Mouse (Mus musculus) midbrain, embryonic 16.5 days (tissue): Measurements from ENCODE around the gene Arih1. TPM values are rescaled to one million over a fixed set of nuclear protein-coding genes. Genes with fewer than 3 reads are reported as not detected.
A peak's percentile ranks its signal among the peaks of the same experiment; 100 is the strongest.

ENCODE experiments used
- ATAC-seq: fragments of 200-750 bp; cut with Nextera tagmentation; 2 replicates; pipeline ENCODE4 v1.8.0; 2017; ENCODE audit warnings: moderate TSS enrichment
- H3K27ac ChIP-seq: fragments of 300-500 bp; sonication (generic); 2 replicates; pipeline ENCODE4 v1.5.1; 2014; ENCODE audit warnings: mild to moderate bottlenecking, low read length, mixed read lengths
- H3K27me3 ChIP-seq: fragments of 300-500 bp; sonication (generic); 2 replicates; pipeline ENCODE4 v1.6.1; 2014; ENCODE audit warnings: low read depth, low read length, mixed read lengths; ENCODE audit not compliant: control insufficient read depth, insufficient read depth
- H3K36me3 ChIP-seq: fragments of 300-500 bp; sonication (generic); 2 replicates; pipeline ENCODE4 v1.6.1; 2014; ENCODE audit warnings: mild to moderate bottlenecking, low read length, moderate library complexity, mixed read lengths; ENCODE audit not compliant: control insufficient read depth, insufficient read depth
- H3K4me1 ChIP-seq: fragments of 300-500 bp; sonication (generic); 2 replicates; pipeline ENCODE4 v1.6.1; 2014; ENCODE audit warnings: mild to moderate bottlenecking, low read length, mixed read lengths; ENCODE audit not compliant: control insufficient read depth, insufficient read depth
- H3K4me2 ChIP-seq: fragments of 300-500 bp; sonication (generic); 2 replicates; pipeline ENCODE4 v1.6.1; 2014; ENCODE audit warnings: mild to moderate bottlenecking, low read length, mixed read lengths
- H3K4me3 ChIP-seq: fragments of 300-500 bp; sonication (generic); 2 replicates; pipeline ENCODE4 v1.5.1; 2014; ENCODE audit warnings: low read depth, mild to moderate bottlenecking, low read length, moderate library complexity, mixed read lengths
- H3K9ac ChIP-seq: fragments of 300-500 bp; sonication (generic); 2 replicates; pipeline ENCODE4 v1.6.1; 2014; ENCODE audit warnings: low read depth, low read length, mixed read lengths
- H3K9me3 ChIP-seq: fragments of 300-500 bp; sonication (generic); replicated peaks from 2 replicates; pipeline ENCODE4 v1.6.1; 2014; ENCODE audit warnings: mild to moderate bottlenecking, low read length, mixed read lengths; ENCODE audit not compliant: control insufficient read depth, poor library complexity, severe bottlenecking
- WGBS: fragments of 180-500 bp; shearing (Covaris S2); extraction: QIAGEN DNeasy Blood & Tissue Kit; methylation state at CpG from one replicate; pipeline ENCODE4 v1.1.7; 2014; 5-methylcytosine and 5-hydroxymethylcytosine counted together
- polyA plus RNA-seq: library from polyadenylated mRNA; unstranded; fragments of >200 nt; fragmentation: Nextera tagmentation; extraction: Ambion mirVana; gene quantifications from 2 replicates; pipeline ENCODE4 v1.2.1, GENCODE M21; 2015

Gene Arih1
- polyA plus RNA-seq, result 14.3 and 17.1 TPM in 2 replicates

DNA sequence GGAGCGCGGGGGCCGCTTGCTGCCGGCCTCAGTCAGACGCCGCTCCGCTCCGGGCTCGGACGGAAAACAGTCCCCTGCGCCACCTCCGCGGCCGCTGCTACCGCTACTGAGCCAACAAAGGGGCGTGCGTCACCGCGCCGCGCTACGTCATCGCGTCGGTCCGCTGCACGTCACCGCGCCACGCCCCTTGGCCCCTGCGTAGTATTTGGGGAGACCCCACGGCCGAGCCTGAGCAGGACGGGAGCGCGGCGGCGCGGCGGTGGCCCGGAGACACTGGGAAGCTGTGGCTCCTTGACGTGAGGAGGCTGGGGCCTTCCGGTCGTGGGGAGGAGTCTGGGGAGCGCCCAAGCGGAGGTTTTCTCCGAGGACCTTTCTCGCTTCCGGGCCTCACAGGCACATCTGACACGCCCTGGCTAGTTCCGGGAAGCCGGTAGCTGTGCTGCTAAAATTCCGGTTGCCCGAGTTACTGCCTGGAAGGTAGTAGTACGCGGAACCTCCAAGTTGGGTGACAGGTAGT, at the start of gene Arih1:
Gene Arih1 (minus strand): TSS at position 70 of the 517 bp plus-strand sequence.
- peak within 1 kb of the TSS; percentile 100 for H3K4me3 ChIP-seq
- H3K9ac ChIP-seq, result peak within 1 kb of the TSS; percentile 98
- whole genome bisulfite sequencing, result under 1% methylated on average over 51 of the region's 56 CpGs
- peak within 1 kb of the TSS; percentile 98 for H3K4me2 ChIP-seq
- H3K27ac ChIP-seq, result peak within 1 kb of the TSS; percentile 99
- H3K27me3 ChIP-seq, result no peaks in the 10 kb centered on the region
- peaks cover 24% of the 10 kb centered on the region for H3K4me1 ChIP-seq
- ATAC-seq, result peak; percentile 99
- H3K36me3 ChIP-seq, result no peaks in the 10 kb centered on the region
- no peaks in the 10 kb centered on the region for H3K9me3 ChIP-seq

DNA sequence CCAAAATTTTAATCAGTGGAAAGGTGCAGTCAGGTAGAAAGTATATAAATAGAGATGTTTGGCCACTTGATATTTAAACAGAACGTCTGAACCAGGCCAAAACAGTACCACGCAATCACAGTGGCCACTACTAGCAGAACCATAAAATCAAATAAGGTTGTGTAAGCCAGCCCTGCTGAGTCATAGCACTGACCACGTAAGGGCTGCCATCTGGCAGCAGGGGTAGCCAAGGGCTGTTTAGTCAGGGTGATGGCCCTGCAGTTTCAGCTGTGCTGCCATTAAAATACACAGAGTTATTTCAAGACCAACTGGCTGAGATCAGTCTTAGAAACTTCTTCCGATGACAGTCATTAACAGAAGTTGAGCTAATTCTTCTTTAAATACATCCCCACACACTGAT, 47.5 kb upstream of the Arih1 start:
- Histone ChIP-seq H3K4me2 (no peak overlapping the region), H3K4me3 (no peak overlapping the region), H3K36me3 (no peaks in the 10 kb centered on the region), H3K9me3 (no peaks in the 10 kb centered on the region), H3K27me3 (no peaks in the 10 kb centered on the region), H3K9ac (no peak overlapping the region), H3K27ac (no peak overlapping the region), H3K4me1 (peaks cover 1% of the 10 kb centered on the region; the same call in 1 of the 2 replicates)
- ATAC-seq, result no peak
- WGBS, result 87% methylated on average over 4 of the region's 4 CpGs

DNA sequence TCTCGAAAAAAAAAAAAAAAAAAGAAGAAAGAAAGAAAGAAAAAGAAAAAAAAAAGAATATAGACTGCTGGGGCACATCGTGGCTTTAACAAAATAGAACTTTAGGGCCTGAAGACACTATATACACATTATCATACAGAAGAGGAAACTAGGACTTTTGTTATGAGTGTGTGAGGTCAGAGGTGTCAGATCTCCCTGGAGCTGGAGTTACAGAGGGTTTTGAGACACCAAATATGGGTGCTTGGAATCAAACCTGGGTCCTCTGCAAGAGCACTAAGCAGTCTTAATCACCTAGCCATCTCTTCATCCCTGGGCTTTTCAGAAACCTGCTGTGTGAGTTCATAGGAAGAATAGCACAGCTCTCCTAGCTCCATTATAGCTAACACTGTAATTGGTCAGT, 47.0 kb upstream of the Arih1 start:
- no peak overlapping the region for H3K27ac ChIP-seq
- H3K4me2 ChIP-seq, result no peak overlapping the region
- no peaks in the 10 kb centered on the region for H3K4me1 ChIP-seq
- WGBS, result 78% methylated on average over 2 of the region's 2 CpGs
- no peak for ATAC-seq
- no peak overlapping the region for H3K9ac ChIP-seq
- no peaks in the 10 kb centered on the region for H3K36me3 ChIP-seq
- no peaks in the 10 kb centered on the region for H3K9me3 ChIP-seq
- H3K27me3 ChIP-seq, result no peaks in the 10 kb centered on the region
- no peak overlapping the region for H3K4me3 ChIP-seq

DNA sequence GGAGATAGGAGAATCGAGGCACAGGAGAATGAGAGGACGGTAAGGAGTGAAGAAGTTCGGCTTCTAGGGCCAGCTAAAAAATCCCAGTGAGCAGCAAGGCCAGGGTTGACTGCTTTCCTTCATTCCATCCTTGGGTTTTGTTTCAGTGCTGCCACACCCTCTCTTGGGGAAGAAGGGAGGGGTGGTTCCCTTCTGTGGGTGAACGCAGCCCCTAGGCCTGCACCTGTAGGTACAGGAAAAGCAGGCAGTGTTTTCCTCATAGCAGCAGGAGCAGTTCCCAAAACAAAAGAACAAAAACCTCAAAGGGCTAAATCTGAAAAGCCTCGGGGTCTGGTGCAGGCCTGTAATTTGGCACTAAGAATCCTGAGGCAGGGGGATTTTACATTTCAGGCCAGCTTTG, 45.2 kb upstream of the Arih1 start:
- Histone ChIP-seq H3K36me3 (no peaks in the 10 kb centered on the region), H3K9me3 (no peaks in the 10 kb centered on the region), H3K4me1 (no peaks in the 10 kb centered on the region), H3K4me3 (no peak overlapping the region), H3K27ac (no peak overlapping the region), H3K4me2 (no peak overlapping the region), H3K9ac (no peak overlapping the region), H3K27me3 (no peaks in the 10 kb centered on the region)
- no peak for ATAC-seq
- 13% methylated on average over 5 of the region's 5 CpGs for WGBS

DNA sequence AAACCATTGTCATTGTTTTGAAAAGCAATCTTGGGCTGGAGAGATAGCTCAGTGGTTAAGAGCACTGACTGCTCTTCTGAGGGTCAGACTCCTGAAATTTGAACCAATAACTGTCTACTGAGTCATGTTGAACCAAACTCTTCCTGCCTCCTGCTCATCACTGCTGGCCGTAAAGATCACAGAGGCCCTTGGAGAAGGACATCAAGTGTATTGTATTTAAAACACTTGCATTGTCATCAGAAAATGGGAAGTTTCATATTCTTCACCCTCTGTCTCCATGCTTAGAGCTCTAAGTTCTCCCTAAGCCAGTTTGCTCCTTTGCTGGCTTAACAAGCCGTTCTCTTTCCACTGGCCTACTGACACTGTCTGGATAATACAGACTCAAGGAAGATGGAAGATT, 41.9 kb upstream of the Arih1 start:
- Histone ChIP-seq H3K27ac (no peak overlapping the region), H3K4me1 (no peaks in the 10 kb centered on the region), H3K27me3 (no peaks in the 10 kb centered on the region), H3K9ac (no peak overlapping the region), H3K4me3 (no peak overlapping the region), H3K4me2 (no peak overlapping the region), H3K36me3 (no peaks in the 10 kb centered on the region), H3K9me3 (no peaks in the 10 kb centered on the region)
- WGBS, result 86% methylated on average over 2 of the region's 2 CpGs
- ATAC-seq, result no peak

DNA sequence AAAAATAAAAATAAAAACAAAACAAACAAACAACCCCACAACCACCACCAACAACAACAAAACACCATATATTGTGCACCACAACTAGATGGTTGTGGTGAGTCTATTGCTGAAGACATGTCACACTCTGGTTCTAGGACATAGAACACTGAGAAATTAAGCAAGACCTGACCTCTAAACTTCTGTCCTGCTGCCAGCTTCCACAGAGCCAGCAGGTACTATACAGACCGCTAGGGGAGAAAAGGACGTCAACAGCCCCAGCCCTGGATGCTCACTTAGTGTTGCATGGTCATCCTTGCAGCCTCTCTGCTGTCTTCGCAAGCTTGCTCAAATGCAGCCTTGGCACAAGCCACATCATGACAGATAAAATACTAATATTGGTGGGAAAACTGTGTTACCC, 41.2 kb upstream of the Arih1 start:
- WGBS, result 86% methylated on average over 3 of the region's 3 CpGs

GRCm38 (mm10) chr9:59526727-59527126, 40.3 kb upstream of the Arih1 start:
- Histone ChIP-seq H3K4me1 (no peaks in the 10 kb centered on the region), H3K4me2 (no peak overlapping the region), H3K36me3 (no peaks in the 10 kb centered on the region), H3K9ac (no peak overlapping the region), H3K27ac (no peak overlapping the region), H3K27me3 (no peaks in the 10 kb centered on the region), H3K4me3 (no peak overlapping the region), H3K9me3 (no peaks in the 10 kb centered on the region)
- WGBS, result 86% methylated on average over 6 of the region's 6 CpGs
- ATAC-seq, result no peak

More for the DNA sequence above, 41.2 kb upstream of the Arih1 start:
- Histone ChIP-seq H3K4me3 (no peak overlapping the region), H3K9me3 (no peaks in the 10 kb centered on the region), H3K27ac (no peak overlapping the region), H3K4me1 (no peaks in the 10 kb centered on the region), H3K9ac (no peak overlapping the region), H3K4me2 (no peak overlapping the region), H3K36me3 (no peaks in the 10 kb centered on the region), H3K27me3 (no peaks in the 10 kb centered on the region)
- no peak for ATAC-seq

GRCm38 (mm10) chr9:59522906-59523305, 36.5 kb upstream of the Arih1 start:
- no peak for ATAC-seq
- WGBS, result 75% methylated on average over 4 of the region's 4 CpGs

DNA sequence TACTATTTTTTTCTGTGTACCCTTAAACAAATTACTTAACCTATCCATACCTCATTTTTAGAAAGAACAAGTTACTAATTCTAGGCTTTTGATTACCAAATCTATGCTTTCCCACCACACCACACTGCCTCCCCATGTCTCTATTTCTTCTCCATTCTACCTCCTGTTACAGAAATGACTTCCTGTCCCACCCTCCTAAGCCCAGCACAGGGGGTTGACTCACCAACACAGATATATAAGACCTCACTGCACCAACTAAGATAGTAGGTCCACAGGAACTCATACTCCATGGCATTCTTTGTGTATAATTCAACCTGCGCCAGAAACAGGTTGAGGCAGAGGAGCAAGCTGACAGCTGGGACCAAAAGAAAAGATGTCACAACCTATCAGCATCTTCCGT, 33.0 kb upstream of the Arih1 start:
- H3K36me3 ChIP-seq, result no peaks in the 10 kb centered on the region
- no peak for ATAC-seq
- H3K4me3 ChIP-seq, result no peak overlapping the region
- no peaks in the 10 kb centered on the region for H3K9me3 ChIP-seq
- no peak overlapping the region for H3K4me2 ChIP-seq
- H3K9ac ChIP-seq, result no peak overlapping the region
- H3K4me1 ChIP-seq, result no peaks in the 10 kb centered on the region
- WGBS, result 78% methylated on average over 2 of the region's 2 CpGs
- H3K27ac ChIP-seq, result no peak overlapping the region
- H3K27me3 ChIP-seq, result no peaks in the 10 kb centered on the region

More at GRCm38 (mm10) chr9:59522906-59523305, 36.5 kb upstream of the Arih1 start:
- H3K9me3 ChIP-seq, result no peaks in the 10 kb centered on the region
- no peaks in the 10 kb centered on the region for H3K4me1 ChIP-seq
- H3K4me3 ChIP-seq, result no peak overlapping the region
- H3K36me3 ChIP-seq, result no peaks in the 10 kb centered on the region
- no peak overlapping the region for H3K27ac ChIP-seq
- H3K27me3 ChIP-seq, result no peaks in the 10 kb centered on the region
- H3K4me2 ChIP-seq, result no peak overlapping the region
- H3K9ac ChIP-seq, result no peak overlapping the region
